Mouse (Mus musculus): ENCODE measurements at regions not wholly inside any gene's neighbourhood (a gene's known extent, or its start where the extent isn't known, plus 50 kb on each side); places are given as distances from the start of the nearest gene placed in this dataset.

DNA sequence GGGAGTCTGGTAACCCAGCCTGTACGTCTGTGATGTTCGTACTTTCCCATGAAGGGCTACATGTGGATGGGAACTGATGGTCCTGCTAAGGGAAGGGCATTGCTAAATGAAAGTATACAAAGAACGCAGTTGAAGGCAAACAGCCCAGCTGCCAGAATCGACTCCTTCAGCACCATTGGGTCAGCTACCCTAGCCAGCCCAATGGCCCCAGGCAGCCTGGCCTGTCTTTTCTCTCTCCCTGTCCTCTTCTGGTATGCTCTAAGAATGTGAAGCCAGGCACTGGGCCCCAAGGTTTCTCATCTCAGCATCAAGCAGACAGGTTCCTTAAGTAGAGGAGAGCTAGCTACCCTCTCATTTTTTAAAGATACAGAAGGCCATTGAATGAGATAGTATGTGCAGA lies 57.7 kb upstream of the Flt1 start:
- DNase-seq (ENCODE audit: extremely low read depth): no peak
- in situ Hi-C loops (cut with MboI; ENCODE audit: low pct_ligation_motif_present, low pct_unique_long_range_greater_than_20kb, low sequenced_read_pairs): no loop called here
- dilution Hi-C loops (cut with MboI; ENCODE audit: extremely low pct_ligation_motif_present, extremely low pct_unique_long_range_greater_than_20kb, low sequenced_read_pairs): no loop called here
- H3K4me1 ChIP-seq (ENCODE audit: control insufficient read depth in 1 of 2, insufficient read depth in 2 of 2): no peaks in the 10 kb centered on the region
- no peak overlapping the region for H3K9ac ChIP-seq (ENCODE audit: insufficient read depth, low read depth)
- H3K27ac ChIP-seq (ENCODE audit: insufficient read depth, low read depth): no peak overlapping the region
- no peak overlapping the region for H3K4me2 ChIP-seq (ENCODE audit: insufficient read depth, low read depth, poor library complexity, severe bottlenecking)
- no peaks in the 10 kb centered on the region for H3K27me3 ChIP-seq (replicated peaks)
- peaks cover 6% of the 10 kb centered on the region for H3K9me3 ChIP-seq (replicated peaks; ENCODE audit: low read length)
- no peaks in the 10 kb centered on the region for H3K36me3 ChIP-seq (replicated peaks in 1 of 2; ENCODE audit: control insufficient read depth in 1 of 2, insufficient read depth in 1 of 2, low read length in 1 of 2)
- no peak for TF ChIP-seq SMC3 (IDR thresholded peaks at IDR 0.05; ENCODE audit: low read depth, low read length)
- no peak for TF ChIP-seq RCOR1 (conservative IDR thresholded peaks at IDR 0.05; ENCODE audit: low read depth, low read length)
- TF ChIP-seq RAD21 (IDR thresholded peaks at IDR 0.05; ENCODE audit: low read depth, low read length): no peak
- TF ChIP-seq SIN3A (IDR thresholded peaks at IDR 0.05; ENCODE audit: low read length): no peak
- TF ChIP-seq MYC (IDR thresholded peaks at IDR 0.05; ENCODE audit: low read depth, low read length): no peak
- TF ChIP-seq E2F4 (IDR thresholded peaks at IDR 0.05; ENCODE audit: insufficient replicate concordance, low read depth, low read length): no peak
- no peak for TF ChIP-seq POLR2AphosphoS2 (IDR thresholded peaks at IDR 0.05; ENCODE audit: low read depth, low read length)
- TF ChIP-seq MXI1 (IDR thresholded peaks at IDR 0.05; ENCODE audit: low read depth, low read length): no peak
- TF ChIP-seq USF2 (conservative IDR thresholded peaks at IDR 0.05; ENCODE audit: low read depth, low read length): no peak
- TF ChIP-seq TBP (conservative IDR thresholded peaks at IDR 0.05; ENCODE audit: low read depth, low read length): no peak
- TF ChIP-seq CHD1 (IDR thresholded peaks at IDR 0.05; ENCODE audit: low read depth, low read length): no peak
- TF ChIP-seq CTCF (conservative IDR thresholded peaks at IDR 0.05 in 1 of 2, IDR thresholded peaks at IDR 0.05 in 1 of 2; ENCODE audit: low read depth in 2 of 2, low read length in 2 of 2): no peak
- no peak for TF ChIP-seq PAX5 (IDR thresholded peaks at IDR 0.05; ENCODE audit: low read length)
- no peak for TF ChIP-seq ZMIZ1 (IDR thresholded peaks at IDR 0.05; ENCODE audit: low read depth, low read length)
- no peak for TF ChIP-seq MAX (IDR thresholded peaks at IDR 0.05; ENCODE audit: low read length)
- TF ChIP-seq MAFK (IDR thresholded peaks at IDR 0.05; ENCODE audit: insufficient replicate concordance, low read length): no peak
- no peak overlapping the region for H3K4me3 ChIP-seq (replicated peaks in 1 of 3; ENCODE audit: low read depth in 2 of 3, low read length in 2 of 3, poor library complexity in 1 of 3)
- no peaks in the 10 kb centered on the region for H3K79me2 ChIP-seq (replicated peaks; ENCODE audit: control insufficient read depth, extremely low read depth, insufficient read depth, poor library complexity, severe bottlenecking)

DNA sequence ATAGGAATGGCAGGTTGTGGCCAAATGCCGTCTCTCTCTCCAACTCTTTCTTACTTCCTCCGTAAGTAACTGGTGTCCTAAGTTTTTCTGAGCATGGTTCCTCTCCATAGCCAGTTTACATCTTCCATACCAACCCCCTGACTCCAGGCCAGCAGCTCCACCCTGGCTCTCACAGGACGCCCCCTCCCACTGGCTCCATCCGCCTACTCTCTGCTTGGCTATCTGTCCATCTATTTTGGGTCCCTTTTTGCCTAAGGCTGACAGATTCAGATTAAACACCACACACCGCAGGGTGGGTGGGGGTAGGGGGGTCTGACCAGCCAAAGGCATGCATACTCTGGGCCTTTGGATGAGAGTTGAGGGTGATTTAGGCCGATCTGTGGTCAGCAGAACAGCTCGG lies 57.0 kb upstream of the Flt1 start:
- Histone ChIP-seq H3K4me1 (ENCODE audit: control insufficient read depth in 1 of 2, insufficient read depth in 2 of 2) (no peaks in the 10 kb centered on the region), H3K27me3 (replicated peaks) (no peaks in the 10 kb centered on the region), H3K36me3 (replicated peaks in 1 of 2; ENCODE audit: control insufficient read depth in 1 of 2, insufficient read depth in 1 of 2, low read length in 1 of 2) (no peaks in the 10 kb centered on the region), H3K9ac (ENCODE audit: insufficient read depth, low read depth) (no peak overlapping the region), H3K9me3 (replicated peaks; ENCODE audit: low read length) (peaks cover 6% of the 10 kb centered on the region), H3K4me3 (replicated peaks in 1 of 3; ENCODE audit: low read depth in 2 of 3, low read length in 2 of 3, poor library complexity in 1 of 3) (no peak overlapping the region), H3K4me2 (ENCODE audit: insufficient read depth, low read depth, poor library complexity, severe bottlenecking) (no peak overlapping the region), H3K27ac (ENCODE audit: insufficient read depth, low read depth) (no peak overlapping the region), H3K79me2 (replicated peaks; ENCODE audit: control insufficient read depth, extremely low read depth, insufficient read depth, poor library complexity, severe bottlenecking) (no peaks in the 10 kb centered on the region)
- dilution Hi-C loops (cut with MboI; ENCODE audit: extremely low pct_ligation_motif_present, extremely low pct_unique_long_range_greater_than_20kb, low sequenced_read_pairs): no loop called here
- DNase-seq (ENCODE audit: extremely low read depth): no peak
- TF ChIP-seq ZMIZ1 (IDR thresholded peaks at IDR 0.05; ENCODE audit: low read depth, low read length): no peak
- TF ChIP-seq GABPA (IDR thresholded peaks at IDR 0.05; ENCODE audit: insufficient replicate concordance, low read depth, low read length): no peak
- TF ChIP-seq SMC3 (IDR thresholded peaks at IDR 0.05; ENCODE audit: low read depth, low read length): no peak
- TF ChIP-seq NRF1 (IDR thresholded peaks at IDR 0.05; ENCODE audit: low read depth, low read length): no peak
- TF ChIP-seq NELFE (IDR thresholded peaks at IDR 0.05; ENCODE audit: low read depth, low read length): no peak
- TF ChIP-seq RCOR1 (conservative IDR thresholded peaks at IDR 0.05; ENCODE audit: low read depth, low read length): no peak
- no peak for TF ChIP-seq ETS1 (conservative IDR thresholded peaks at IDR 0.05; ENCODE audit: low read depth, low read length)
- no peak for TF ChIP-seq CTCF (conservative IDR thresholded peaks at IDR 0.05 in 1 of 2, IDR thresholded peaks at IDR 0.05 in 1 of 2; ENCODE audit: low read depth in 2 of 2, low read length in 2 of 2)
- no peak for TF ChIP-seq MAX (IDR thresholded peaks at IDR 0.05; ENCODE audit: low read length)
- TF ChIP-seq EP300 (IDR thresholded peaks at IDR 0.05; ENCODE audit: low read length): no peak
- TF ChIP-seq PAX5 (IDR thresholded peaks at IDR 0.05; ENCODE audit: low read length): no peak
- TF ChIP-seq ELF1 (IDR thresholded peaks at IDR 0.05; ENCODE audit: low read depth, low read length): no peak
- TF ChIP-seq USF2 (conservative IDR thresholded peaks at IDR 0.05; ENCODE audit: low read depth, low read length): no peak
- no peak for TF ChIP-seq KAT2A (IDR thresholded peaks at IDR 0.05; ENCODE audit: insufficient replicate concordance, low read length)
- in situ Hi-C loops (cut with MboI; ENCODE audit: low pct_ligation_motif_present, low pct_unique_long_range_greater_than_20kb, low sequenced_read_pairs): no loop called here
